Mouse (Mus musculus) midbrain, embryonic 10.5 days (tissue): Measurements from ENCODE around the gene Slc22a23. TPM values are rescaled to one million over a fixed set of nuclear protein-coding genes. Genes with fewer than 3 reads are reported as not detected.
A peak's percentile ranks its signal among the peaks of the same experiment; 100 is the strongest.

Experiments used
- DNase-seq: peaks from one replicate; pipeline ENCODE4 v3.0.0-alpha.2; 2017; ENCODE audit warnings: low spot score
- H3K27ac ChIP-seq: fragments of 300-500 bp; sonication (generic); replicated peaks from 2 replicates; pipeline ENCODE4 v1.5.1; 2016; ENCODE audit warnings: mild to moderate bottlenecking
- H3K27me3 ChIP-seq: fragments of 300-500 bp; sonication (generic); 2 replicates; pipeline ENCODE4 v1.6.1; 2016; ENCODE audit warnings: low read depth, mild to moderate bottlenecking; ENCODE audit not compliant: poor library complexity, severe bottlenecking
- H3K36me3 ChIP-seq: fragments of 300-500 bp; sonication (generic); 2 replicates; pipeline ENCODE4 v1.6.1; 2016; ENCODE audit warnings: mild to moderate bottlenecking, moderate library complexity
- H3K4me1 ChIP-seq: fragments of 300-500 bp; sonication (generic); 2 replicates; pipeline ENCODE4 v1.6.1; 2016
- H3K4me3 ChIP-seq: fragments of 300-500 bp; sonication (generic); 2 replicates; pipeline ENCODE4 v1.5.1; 2016; ENCODE audit warnings: mild to moderate bottlenecking, moderate library complexity
- H3K9me3 ChIP-seq: fragments of 300-500 bp; sonication (generic); replicated peaks from 2 replicates; pipeline ENCODE4 v1.6.1; 2016; ENCODE audit warnings: mild to moderate bottlenecking
- WGBS: fragments of 180-500 bp; shearing (Covaris S2); methylation state at CpG from one replicate; pipeline ENCODE4 v1.1.7; 2016; 5-methylcytosine and 5-hydroxymethylcytosine counted together
- polyA plus RNA-seq: library from polyadenylated mRNA; unstranded; fragments of >200 nt; fragmentation: Nextera tagmentation; extraction: Ambion mirVana; gene quantifications from 2 replicates; pipeline ENCODE4 v1.2.1, GENCODE M21; 2016

Gene Slc22a23
- polyA plus RNA-seq, 1 experiment from 2014 or later, result 7.9 TPM

GRCm38 (mm10) chr13:34156840-34157185, 188.2 kb downstream of the Slc22a23 start:
- no peak overlapping the region for H3K4me3 ChIP-seq
- WGBS, result 83% methylated on average over 2 of the region's 2 CpGs
- H3K27me3 ChIP-seq, result no peaks in the 10 kb centered on the region
- no peak for DNase-seq
- peaks cover 27% of the 10 kb centered on the region for H3K4me1 ChIP-seq
- 0 out of 2 replicates have a peak overlapping the region, but pooled peaks have one; percentile 24 for H3K27ac ChIP-seq
- H3K36me3 ChIP-seq, result no peaks in the 10 kb centered on the region
- no peaks in the 10 kb centered on the region for H3K9me3 ChIP-seq

GRCm38 (mm10) chr13:34156133-34156839, 188.7 kb downstream of the Slc22a23 start:
- Histone ChIP-seq H3K27ac (0 out of 2 replicates have a peak overlapping the region, but pooled peaks have one; percentile 24), H3K36me3 (no peaks in the 10 kb centered on the region), H3K9me3 (no peaks in the 10 kb centered on the region), H3K4me3 (no peak overlapping the region), H3K27me3 (no peaks in the 10 kb centered on the region), H3K4me1 (peaks cover 27% of the 10 kb centered on the region)
- no peak for DNase-seq
- 70% methylated on average over 8 of the region's 8 CpGs for WGBS

- peak overlapping the region; percentile 84 for H3K27ac ChIP-seq
- no peaks in the 10 kb centered on the region for H3K9me3 ChIP-seq
- DNase-seq, result peak; percentile 55
- WGBS, result 41% methylated on average over 3 of the region's 3 CpGs
- H3K36me3 ChIP-seq, result no peaks in the 10 kb centered on the region
- H3K4me1 ChIP-seq, result peaks cover 37% of the 10 kb centered on the region
- H3K27me3 ChIP-seq, result no peaks in the 10 kb centered on the region
- no peak overlapping the region for H3K4me3 ChIP-seq
Measured at GRCm38 (mm10) chr13:34154931-34155272, 190.1 kb downstream of the Slc22a23 start.

GRCm38 (mm10) chr13:34154217-34154930, 190.6 kb downstream of the Slc22a23 start:
- peak; percentile 75 for DNase-seq
- Histone ChIP-seq H3K27ac (peak overlapping the region; percentile 84), H3K9me3 (no peaks in the 10 kb centered on the region), H3K4me3 (no peak overlapping the region), H3K27me3 (no peaks in the 10 kb centered on the region), H3K4me1 (peaks cover 43% of the 10 kb centered on the region), H3K36me3 (no peaks in the 10 kb centered on the region)
- 51% methylated on average over 13 of the region's 13 CpGs for WGBS

- no peak for DNase-seq
- Histone ChIP-seq H3K4me1 (peaks cover 52% of the 10 kb centered on the region), H3K27ac (peak overlapping the region; percentile 84; the same call in 1 of the 2 replicates)
Measured at GRCm38 (mm10) chr13:34153254-34154011, 191.5 kb downstream of the Slc22a23 start.

GRCm38 (mm10) chr13:34152695-34153094, 192.3 kb downstream of the Slc22a23 start:
- H3K27ac ChIP-seq, result peak overlapping the region; percentile 19; the same call in 1 of the 2 replicates
- H3K27me3 ChIP-seq, result no peaks in the 10 kb centered on the region
- peaks cover 59% of the 10 kb centered on the region for H3K4me1 ChIP-seq
- no peaks in the 10 kb centered on the region for H3K36me3 ChIP-seq
- H3K4me3 ChIP-seq, result no peak overlapping the region
- no peaks in the 10 kb centered on the region for H3K9me3 ChIP-seq
- WGBS, result 69% methylated on average over 7 of the region's 7 CpGs
- no peak for DNase-seq

More at GRCm38 (mm10) chr13:34153254-34154011, 191.5 kb downstream of the Slc22a23 start:
- Histone ChIP-seq H3K36me3 (no peaks in the 10 kb centered on the region), H3K4me3 (no peak overlapping the region), H3K27me3 (no peaks in the 10 kb centered on the region), H3K9me3 (no peaks in the 10 kb centered on the region)
- WGBS, result 74% methylated on average over 5 of the region's 5 CpGs

- no peaks in the 10 kb centered on the region for H3K27me3 ChIP-seq
- no peak overlapping the region for H3K4me3 ChIP-seq
- WGBS, result 96% methylated on average over 1 of the region's 1 CpGs
- no peak for DNase-seq
- H3K36me3 ChIP-seq, result no peaks in the 10 kb centered on the region
- H3K4me1 ChIP-seq, result peaks cover 70% of the 10 kb centered on the region
- peak overlapping the region; percentile 97; the same call in 1 of the 2 replicates for H3K27ac ChIP-seq
- H3K9me3 ChIP-seq, result no peaks in the 10 kb centered on the region
Measured at GRCm38 (mm10) chr13:34151425-34151824, 193.6 kb downstream of the Slc22a23 start.

- no peaks in the 10 kb centered on the region for H3K9me3 ChIP-seq
- no peaks in the 10 kb centered on the region for H3K36me3 ChIP-seq
- 15% methylated on average over 19 of the region's 19 CpGs for WGBS
- H3K4me3 ChIP-seq, result peak overlapping the region; percentile 51
- no peaks in the 10 kb centered on the region for H3K27me3 ChIP-seq
- peaks cover 63% of the 10 kb centered on the region for H3K4me1 ChIP-seq
- peak; percentile 49 for DNase-seq
- peak overlapping the region; percentile 97 for H3K27ac ChIP-seq
Measured at GRCm38 (mm10) chr13:34150271-34151027, 194.5 kb downstream of the Slc22a23 start.

- peak overlapping the region; percentile 51 for H3K4me3 ChIP-seq
- no peaks in the 10 kb centered on the region for H3K36me3 ChIP-seq
- peaks cover 62% of the 10 kb centered on the region for H3K4me1 ChIP-seq
- DNase-seq, result no peak
- no peaks in the 10 kb centered on the region for H3K27me3 ChIP-seq
- WGBS, result 51% methylated on average over 5 of the region's 5 CpGs
- H3K9me3 ChIP-seq, result no peaks in the 10 kb centered on the region
- peak overlapping the region; percentile 97 for H3K27ac ChIP-seq
Measured at GRCm38 (mm10) chr13:34149463-34150176, 195.4 kb downstream of the Slc22a23 start.

GRCm38 (mm10) chr13:34148767-34149392, 196.1 kb downstream of the Slc22a23 start:
- peaks cover 61% of the 10 kb centered on the region for H3K4me1 ChIP-seq

GRCm38 (mm10) chr13:34148181-34148580, 196.8 kb downstream of the Slc22a23 start:
- no peak for DNase-seq
- H3K4me1 ChIP-seq, result peaks cover 63% of the 10 kb centered on the region
- peak overlapping the region; percentile 97 for H3K27ac ChIP-seq
- H3K4me3 ChIP-seq, result peak overlapping the region; percentile 51
- no peaks in the 10 kb centered on the region for H3K9me3 ChIP-seq
- H3K27me3 ChIP-seq, result no peaks in the 10 kb centered on the region
- WGBS, result 57% methylated on average over 3 of the region's 3 CpGs
- H3K36me3 ChIP-seq, result no peaks in the 10 kb centered on the region

More at GRCm38 (mm10) chr13:34148767-34149392, 196.1 kb downstream of the Slc22a23 start:
- Histone ChIP-seq H3K4me3 (peak overlapping the region; percentile 51), H3K27me3 (no peaks in the 10 kb centered on the region), H3K27ac (peak overlapping the region; percentile 97), H3K36me3 (no peaks in the 10 kb centered on the region), H3K9me3 (no peaks in the 10 kb centered on the region)
- WGBS, result 2% methylated on average over 23 of the region's 23 CpGs
- DNase-seq, result peak; percentile 88
